Mouse (Mus musculus) limb, embryonic 12.5 days (tissue): ENCODE results near the gene Angptl8. TPM values are rescaled to one million over a fixed set of nuclear protein-coding genes. Genes with fewer than 3 reads are reported as not detected.

Experiments used
- ATAC-seq: fragments of 200-750 bp; cut with Nextera tagmentation; 2 replicates; pipeline ENCODE4 v1.8.0; 2017; ENCODE audit warnings: low read depth, moderate TSS enrichment; ENCODE audit not compliant: insufficient number of reproducible peaks, insufficient read depth, low FRiP score, low TSS enrichment
- H3K27ac ChIP-seq: fragments of 300-500 bp; sonication (generic); 2 replicates; pipeline ENCODE4 v1.5.1; 2016; ENCODE audit warnings: mild to moderate bottlenecking, moderate library complexity
- H3K27me3 ChIP-seq: fragments of 300-500 bp; sonication (generic); 2 replicates; pipeline ENCODE4 v1.6.1; 2016; ENCODE audit warnings: mild to moderate bottlenecking, moderate library complexity
- H3K36me3 ChIP-seq: fragments of 300-500 bp; sonication (generic); 2 replicates; pipeline ENCODE4 v1.6.1; 2016; ENCODE audit warnings: mild to moderate bottlenecking, moderate library complexity
- H3K4me1 ChIP-seq: fragments of 300-500 bp; sonication (generic); replicated peaks from 2 replicates; pipeline ENCODE4 v1.6.1; 2016
- H3K4me2 ChIP-seq: fragments of 300-500 bp; sonication (generic); 2 replicates; pipeline ENCODE4 v1.6.1; 2016; ENCODE audit warnings: mild to moderate bottlenecking, moderate library complexity
- H3K4me3 ChIP-seq: fragments of 300-500 bp; sonication (generic); replicated peaks from 2 replicates; pipeline ENCODE4 v1.5.1; 2016; ENCODE audit warnings: mild to moderate bottlenecking
- H3K9ac ChIP-seq: fragments of 300-500 bp; sonication (generic); replicated peaks from 2 replicates; pipeline ENCODE4 v1.6.1; 2016; ENCODE audit warnings: mild to moderate bottlenecking, moderate library complexity
- H3K9me3 ChIP-seq: fragments of 300-500 bp; sonication (generic); 2 replicates; pipeline ENCODE4 v1.6.1; 2016; ENCODE audit warnings: mild to moderate bottlenecking, moderate library complexity
- WGBS: fragments of 180-500 bp; shearing (Covaris S2); methylation state at CpG from one replicate; pipeline ENCODE4 v1.1.7; 2016; 5-methylcytosine and 5-hydroxymethylcytosine counted together
- polyA plus RNA-seq: library from polyadenylated mRNA; unstranded; fragments of >200 nt; fragmentation: Nextera tagmentation; extraction: Ambion mirVana; gene quantifications from 2 replicates; pipeline ENCODE4 v1.2.1, GENCODE M21; 2016

Angptl8 gene
- polyA plus RNA-seq, 1 experiment from 2014 or later: 0.99 TPM

GRCm38 (mm10) chr9:21831558-21832240 is 3.6 kb upstream of the Angptl8 start:
- Histone ChIP-seq H3K27ac (no peak overlapping the region), H3K4me3 (no peak overlapping the region), H3K4me1 (no peaks in the 10 kb centered on the region), H3K27me3 (no peaks in the 10 kb centered on the region), H3K4me2 (no peak overlapping the region), H3K36me3 (peaks cover 93% of the 10 kb centered on the region), H3K9ac (0 out of 2 replicates have a peak overlapping the region, but pooled peaks have one; percentile 27), H3K9me3 (no peaks in the 10 kb centered on the region)
- WGBS: 89% methylated on average over 20 of the region's 20 CpGs
- ATAC-seq: no peak

DNA sequence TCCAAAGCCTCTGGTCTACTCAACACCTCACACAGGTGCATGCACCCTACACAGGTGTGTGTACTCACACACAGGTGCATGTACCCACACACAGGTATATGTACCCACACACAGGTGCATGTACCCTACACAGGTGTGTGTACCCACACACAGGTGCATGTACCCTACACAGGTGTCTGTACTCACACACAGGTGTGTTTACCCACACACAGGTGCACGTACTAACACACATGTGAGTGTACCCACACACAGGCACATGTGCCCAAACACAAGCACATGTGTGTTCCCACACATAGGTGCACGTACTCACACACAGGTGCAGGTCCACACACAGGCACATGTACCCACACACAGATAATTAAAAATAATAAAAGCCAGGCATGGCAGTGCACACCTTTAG is 2.4 kb downstream of the Angptl8 start:
- H3K4me1 ChIP-seq: peaks cover 5% of the 10 kb centered on the region; the same call in 1 of the 2 replicates
- H3K36me3 ChIP-seq: peaks cover 90% of the 10 kb centered on the region
- H3K4me3 ChIP-seq: no peak overlapping the region
- ATAC-seq: no peak
- H3K27me3 ChIP-seq: no peaks in the 10 kb centered on the region
- H3K9me3 ChIP-seq: no peaks in the 10 kb centered on the region
- no peak overlapping the region for H3K9ac ChIP-seq
- WGBS: 89% methylated on average over 2 of the region's 2 CpGs
- H3K4me2 ChIP-seq: no peak overlapping the region
- no peak overlapping the region for H3K27ac ChIP-seq

- no peak for ATAC-seq
- 57% methylated on average over 8 of the region's 8 CpGs for WGBS
- Histone ChIP-seq H3K9me3 (no peaks in the 10 kb centered on the region), H3K4me1 (peaks cover 8% of the 10 kb centered on the region; the same call in 1 of the 2 replicates), H3K4me2 (no peak overlapping the region), H3K27me3 (no peaks in the 10 kb centered on the region), H3K9ac (no peak overlapping the region), H3K27ac (no peak overlapping the region), H3K36me3 (peaks cover 87% of the 10 kb centered on the region), H3K4me3 (no peak overlapping the region)
Measured at GRCm38 (mm10) chr9:21840115-21840787, 4.9 kb downstream of the Angptl8 start.

DNA sequence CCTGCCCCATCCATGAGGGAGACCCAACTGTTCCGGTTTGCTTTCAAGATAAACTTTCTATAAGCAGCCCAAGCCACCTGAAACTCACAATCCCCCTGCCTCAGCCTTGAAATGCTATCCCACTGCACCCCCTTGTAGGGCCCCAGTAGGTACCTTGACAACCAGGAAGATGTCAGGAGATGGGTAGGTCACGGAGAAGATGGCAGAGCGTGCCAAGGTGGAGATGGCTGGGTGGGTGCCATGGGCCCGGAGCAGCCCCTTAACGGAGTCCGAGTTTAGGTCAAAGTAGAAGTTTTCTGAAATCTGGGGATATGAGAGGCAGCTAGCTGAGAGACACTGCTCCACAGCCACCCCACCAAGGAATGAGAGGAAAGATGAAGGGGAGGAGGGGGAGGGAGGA is 6.0 kb downstream of the Angptl8 start:
- 95% methylated on average over 6 of the region's 6 CpGs for WGBS
- no peak overlapping the region for H3K4me2 ChIP-seq
- ATAC-seq: no peak
- peaks cover 18% of the 10 kb centered on the region for H3K4me1 ChIP-seq
- H3K9ac ChIP-seq: no peak overlapping the region
- H3K4me3 ChIP-seq: no peak overlapping the region
- no peaks in the 10 kb centered on the region for H3K9me3 ChIP-seq
- peaks cover 87% of the 10 kb centered on the region for H3K36me3 ChIP-seq
- H3K27ac ChIP-seq: no peak overlapping the region
- H3K27me3 ChIP-seq: no peaks in the 10 kb centered on the region

- peaks cover 80% of the 10 kb centered on the region for H3K36me3 ChIP-seq
Measured at GRCm38 (mm10) chr9:21842391-21842790, 7.1 kb downstream of the Angptl8 start.

GRCm38 (mm10) chr9:21843086-21843485 is 7.8 kb downstream of the Angptl8 start:
- peaks cover 73% of the 10 kb centered on the region for H3K36me3 ChIP-seq
- H3K4me3 ChIP-seq: no peak overlapping the region
- 95% methylated on average over 6 of the region's 6 CpGs for WGBS
- no peak overlapping the region; the same call in 1 of the 2 replicates for H3K9ac ChIP-seq
- H3K4me2 ChIP-seq: no peak overlapping the region
- peaks cover 35% of the 10 kb centered on the region for H3K4me1 ChIP-seq
- no peak overlapping the region for H3K27ac ChIP-seq
- ATAC-seq: no peak
- no peaks in the 10 kb centered on the region for H3K27me3 ChIP-seq
- H3K9me3 ChIP-seq: no peaks in the 10 kb centered on the region

More at GRCm38 (mm10) chr9:21842391-21842790, 7.1 kb downstream of the Angptl8 start:
- Histone ChIP-seq H3K27me3 (no peaks in the 10 kb centered on the region), H3K27ac (no peak overlapping the region), H3K9me3 (no peaks in the 10 kb centered on the region), H3K9ac (no peak overlapping the region; the same call in 1 of the 2 replicates), H3K4me2 (no peak overlapping the region), H3K4me1 (peaks cover 29% of the 10 kb centered on the region), H3K4me3 (no peak overlapping the region)
- WGBS: 36% methylated on average over 5 of the region's 5 CpGs
- no peak for ATAC-seq

- H3K4me1 ChIP-seq: peaks cover 53% of the 10 kb centered on the region
- no peak for ATAC-seq
- peak overlapping the region; percentile 3; the same call in 1 of the 2 replicates for H3K4me2 ChIP-seq
- WGBS: 42% methylated on average over 14 of the region's 14 CpGs
- H3K9ac ChIP-seq: no peak overlapping the region
- H3K27ac ChIP-seq: peak overlapping the region; percentile 94
- H3K36me3 ChIP-seq: peaks cover 54% of the 10 kb centered on the region
- no peaks in the 10 kb centered on the region for H3K27me3 ChIP-seq
- H3K9me3 ChIP-seq: no peaks in the 10 kb centered on the region
- no peak overlapping the region for H3K4me3 ChIP-seq
Measured at GRCm38 (mm10) chr9:21845381-21846080, 10.2 kb downstream of the Angptl8 start.

DNA sequence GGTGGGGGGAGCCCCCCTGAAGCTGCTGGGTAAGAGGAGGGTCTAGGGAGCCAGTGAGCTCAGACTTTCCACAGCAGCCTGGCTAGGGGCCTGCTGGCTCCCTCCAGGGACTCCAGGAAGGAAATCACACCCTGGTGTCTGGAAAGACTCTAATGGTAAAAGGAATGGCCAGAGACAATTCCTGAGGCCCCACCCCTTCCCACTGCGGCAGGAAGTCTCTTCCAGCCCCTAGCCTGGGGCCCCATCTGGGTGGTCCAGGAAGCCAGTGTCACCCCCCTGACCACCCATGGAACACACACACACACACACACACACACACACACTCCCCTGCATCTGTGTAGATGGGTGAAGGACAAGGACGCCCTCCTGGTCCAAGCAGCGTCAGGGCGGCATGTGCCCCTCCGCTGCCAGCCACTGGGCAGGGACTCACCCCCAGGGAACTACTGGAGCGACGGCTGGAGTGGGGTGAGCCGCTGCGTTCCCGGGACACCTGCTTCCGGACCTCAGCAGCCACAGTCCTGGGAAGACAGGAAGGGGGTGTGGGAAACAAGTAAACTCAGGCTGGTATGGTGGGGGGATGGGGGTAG is 11.5 kb downstream of the Angptl8 start:
- peak overlapping the region; percentile 94 for H3K27ac ChIP-seq
- H3K4me1 ChIP-seq: peaks cover 66% of the 10 kb centered on the region
- H3K4me2 ChIP-seq: peak overlapping the region; percentile 62
- peak; percentile 53 for ATAC-seq
- H3K9ac ChIP-seq: peak overlapping the region; percentile 54
- H3K27me3 ChIP-seq: no peaks in the 10 kb centered on the region
- under 1% methylated on average over 11 of the region's 11 CpGs for WGBS
- peak overlapping the region; percentile 29 for H3K4me3 ChIP-seq
- H3K36me3 ChIP-seq: peaks cover 43% of the 10 kb centered on the region
- no peaks in the 10 kb centered on the region for H3K9me3 ChIP-seq

- peaks cover 67% of the 10 kb centered on the region for H3K4me1 ChIP-seq
- H3K27me3 ChIP-seq: no peaks in the 10 kb centered on the region
- WGBS: 8% methylated on average over 3 of the region's 3 CpGs
- peaks cover 38% of the 10 kb centered on the region for H3K36me3 ChIP-seq
- H3K27ac ChIP-seq: peak overlapping the region; percentile 94
- peak; percentile 58 for ATAC-seq
- no peaks in the 10 kb centered on the region for H3K9me3 ChIP-seq
- H3K4me2 ChIP-seq: peak overlapping the region; percentile 62
- H3K9ac ChIP-seq: peak overlapping the region; percentile 54
- H3K4me3 ChIP-seq: peak overlapping the region; percentile 29
Measured at GRCm38 (mm10) chr9:21847425-21847824, 12.1 kb downstream of the Angptl8 start.

DNA sequence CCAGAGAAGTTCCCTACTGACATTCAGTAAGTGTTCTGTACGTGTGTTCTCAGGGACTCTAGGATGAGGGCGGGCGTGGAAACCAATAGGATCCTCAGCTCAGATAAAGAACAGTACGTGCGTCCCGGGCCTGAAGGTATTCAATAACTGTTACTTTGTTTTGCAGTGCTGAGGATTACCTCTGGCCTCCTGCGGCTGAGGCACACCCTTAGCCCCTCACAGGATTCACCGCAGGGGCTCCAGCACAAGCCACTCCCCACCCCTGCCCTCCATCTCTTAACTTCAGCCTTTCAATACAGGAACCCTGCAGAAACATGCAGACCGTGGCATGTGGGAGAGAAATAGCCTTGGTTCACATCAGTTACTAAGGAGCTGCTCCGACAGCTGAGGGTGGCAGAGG is 12.6 kb downstream of the Angptl8 start:
- H3K36me3 ChIP-seq: peaks cover 32% of the 10 kb centered on the region
- peaks cover 62% of the 10 kb centered on the region for H3K4me1 ChIP-seq
- no peaks in the 10 kb centered on the region for H3K27me3 ChIP-seq
- peak overlapping the region; percentile 62 for H3K4me2 ChIP-seq
- 0 out of 2 replicates have a peak overlapping the region, but pooled peaks have one; percentile 29 for H3K4me3 ChIP-seq
- H3K9me3 ChIP-seq: no peaks in the 10 kb centered on the region
- WGBS: 24% methylated on average over 10 of the region's 10 CpGs
- peak overlapping the region; percentile 94 for H3K27ac ChIP-seq
- peak overlapping the region; percentile 54 for H3K9ac ChIP-seq
- ATAC-seq: no peak
